Mouse (Mus musculus) testis, adult 2 months (tissue): ENCODE data around the gene Gm28539.

Experiments
- CTCF ChIP-seq: fragments of 200-500 bp; IDR thresholded peaks from 2 replicates; pipeline ENCODE4 v1.5.1; 2012; ENCODE audit warnings: low read depth, mild to moderate bottlenecking, inconsistent platforms, low read length, moderate library complexity; ENCODE audit not compliant: control insufficient read depth, insufficient read depth, insufficient replicate concordance
- POLR2A ChIP-seq: fragments of 200-500 bp; IDR thresholded peaks from 2 replicates; pipeline ENCODE4 v1.6.1; 2012; ENCODE audit warnings: low read depth, mild to moderate bottlenecking, inconsistent platforms, low read length, moderate library complexity; ENCODE audit not compliant: control insufficient read depth

DNA sequence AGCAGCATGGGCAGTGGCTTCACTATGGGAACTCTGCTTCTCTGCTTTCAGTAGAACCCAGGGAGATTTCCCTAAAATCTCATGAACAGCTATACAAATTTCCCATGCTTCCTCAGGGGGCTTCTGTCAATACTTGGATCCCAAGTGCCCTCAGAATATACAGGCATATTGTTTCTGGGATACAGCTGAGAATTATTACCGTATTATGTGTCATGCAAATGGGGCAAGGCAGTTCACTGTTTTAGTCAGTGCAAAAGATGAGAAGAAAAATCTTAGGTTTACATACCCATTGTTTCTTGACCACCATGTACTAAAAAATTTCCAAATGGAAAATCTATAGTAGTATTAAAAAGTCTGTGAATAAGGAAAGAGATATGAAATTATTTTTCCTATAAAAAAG lies 167.4 kb downstream of the Gm28539 start:
- TF ChIP-seq CTCF (no peak), POLR2A (no peak)
